Mouse (Mus musculus) lung, postnatal 25 days (tissue): ENCODE measurements at regions not wholly inside any gene's neighbourhood (a gene's known extent, or its start where the extent isn't known, plus 50 kb on each side); places are given as distances from the start of the nearest gene placed in this dataset.

Source experiments
- DNase-seq: peaks from one replicate; pipeline ENCODE4 v3.0.0; 2022; ENCODE audit warnings: low spot score

DNA sequence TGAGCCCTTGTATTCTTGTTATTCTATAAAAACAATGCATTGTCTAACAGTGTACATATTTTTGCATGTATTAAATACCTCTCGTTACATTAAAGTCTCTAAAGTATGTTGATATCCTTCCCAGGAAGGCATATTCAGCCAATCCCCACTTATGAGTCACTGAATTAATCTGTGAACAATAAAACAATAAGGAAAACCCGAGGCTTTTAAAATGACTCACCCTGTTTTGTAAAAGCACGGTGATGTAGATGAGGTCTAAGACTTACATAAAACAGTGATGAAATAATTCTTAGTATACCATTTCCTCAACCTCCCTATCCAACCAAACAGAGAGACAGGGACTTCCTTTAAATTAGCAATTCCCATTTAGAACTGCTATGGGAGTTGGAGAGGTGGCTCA lies 95.8 kb downstream of the Asb7 start:
- DNase-seq, result no peak

DNA sequence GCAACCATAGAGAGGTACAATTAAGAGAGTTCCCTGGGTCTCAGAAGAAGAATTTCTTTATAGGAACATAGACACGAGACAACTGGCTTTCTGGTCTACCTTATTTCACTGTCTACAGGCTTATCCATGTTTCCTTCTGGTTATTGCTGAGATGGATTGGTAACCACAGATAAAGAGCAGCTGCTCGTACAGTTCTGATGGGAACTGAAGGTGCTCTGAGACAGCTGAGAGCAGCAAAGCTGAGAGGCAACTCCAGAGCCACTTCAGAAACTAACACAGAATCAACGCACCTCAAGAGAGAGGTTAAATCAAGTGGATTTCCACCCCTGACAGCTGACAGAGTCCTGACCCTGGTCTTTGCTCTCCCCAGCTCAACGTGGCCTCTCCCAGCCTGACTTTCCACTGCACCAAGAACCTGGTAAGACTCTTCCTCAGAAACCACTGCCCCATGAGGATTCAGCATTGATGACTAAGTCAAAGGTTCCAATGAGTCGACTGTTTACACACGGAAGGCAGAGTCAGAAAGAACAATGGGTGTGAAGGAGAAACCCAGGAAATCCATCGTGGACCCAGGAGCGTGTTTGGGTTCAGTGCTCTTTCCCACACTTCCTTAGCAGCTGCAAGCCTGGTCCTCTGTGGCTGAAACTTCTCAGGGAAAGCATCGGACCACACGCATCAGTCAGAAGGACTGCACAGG lies 97.7 kb downstream of the Asb7 start:
- DNase-seq, result no peak

DNA sequence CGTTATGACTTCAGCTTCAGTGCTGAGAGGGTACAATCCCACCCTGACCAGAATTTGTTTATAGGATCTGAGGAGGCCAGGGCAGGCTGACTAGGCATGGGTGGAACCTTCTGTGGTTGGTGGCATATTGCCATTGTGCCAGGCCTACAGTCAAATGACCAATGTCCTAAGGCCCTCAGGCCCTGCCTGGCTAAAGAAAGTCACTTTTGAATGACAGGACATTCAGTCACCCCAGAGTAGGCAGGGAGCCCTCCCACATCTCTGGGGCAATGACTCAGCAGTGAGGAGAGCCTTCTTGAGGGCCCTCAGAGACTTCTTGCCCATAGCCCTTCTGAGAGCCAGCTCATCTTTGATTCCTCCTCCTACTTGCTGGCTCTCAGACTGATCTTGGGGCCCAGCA lies 102.9 kb downstream of the Asb7 start:
- DNase-seq, result no peak

DNA sequence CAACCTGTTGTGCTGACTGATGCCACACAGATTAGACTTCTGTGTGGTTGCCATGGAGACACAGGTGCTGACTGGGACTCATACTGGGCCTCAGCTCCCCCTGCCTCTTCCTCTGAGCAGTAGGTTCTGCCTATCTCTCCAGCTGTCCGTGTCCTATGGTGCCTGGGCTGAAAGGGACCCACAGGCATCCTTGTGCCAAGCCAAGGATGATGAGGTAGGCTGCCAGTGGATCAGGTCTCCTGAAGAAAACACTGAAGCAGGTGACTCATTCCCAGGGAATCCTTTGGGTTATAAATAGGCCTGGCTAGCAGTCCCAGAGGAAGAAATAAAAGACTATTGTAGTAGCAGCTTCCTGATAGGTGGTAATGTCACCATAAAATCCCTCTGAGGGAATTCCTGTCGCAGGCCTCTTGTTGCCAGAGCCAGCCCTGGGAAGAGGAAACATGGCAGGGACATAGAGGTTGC lies 108.7 kb downstream of the Asb7 start:
- DNase-seq, result no peak

DNA sequence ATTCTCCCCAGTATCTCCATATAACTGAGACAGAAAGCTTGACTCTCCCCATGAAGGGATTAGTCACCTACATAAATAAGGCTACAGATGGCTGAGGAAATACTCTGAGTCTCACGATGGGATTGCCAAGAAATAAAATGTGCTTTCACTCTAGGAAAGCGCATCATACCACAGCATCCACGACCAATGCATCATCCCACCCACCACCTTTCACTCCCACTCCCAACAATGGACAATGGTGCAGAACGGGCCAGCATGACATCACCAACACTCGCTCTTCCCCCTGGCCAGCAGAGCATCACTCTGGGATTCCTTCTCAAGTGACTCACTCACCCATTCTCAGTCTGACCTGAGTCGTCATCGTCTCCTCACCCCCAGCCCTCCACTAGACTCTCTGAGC lies 113.1 kb downstream of the Asb7 start:
- DNase-seq, result no peak

DNA sequence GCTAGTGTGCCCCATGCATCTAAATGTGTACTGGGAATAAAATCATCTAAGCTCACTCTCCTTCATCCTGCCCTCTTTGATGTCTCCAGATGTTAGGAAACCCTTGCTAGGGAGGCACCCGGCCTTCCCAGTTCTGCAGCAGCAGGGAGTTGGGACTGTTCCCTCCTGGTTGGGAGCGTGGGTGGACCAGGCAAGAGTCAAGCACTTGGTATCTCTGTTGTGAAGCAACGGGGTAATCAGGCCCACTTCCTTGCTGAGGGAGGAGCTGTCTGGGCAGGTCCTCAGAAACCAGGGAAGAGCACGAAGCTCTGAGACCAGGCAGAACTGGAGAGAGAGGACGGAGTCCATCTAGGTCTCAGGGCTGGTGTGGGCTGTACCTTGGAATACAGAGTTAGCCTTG lies 117.9 kb downstream of the Asb7 start:
- peak; percentile 2 for DNase-seq

DNA sequence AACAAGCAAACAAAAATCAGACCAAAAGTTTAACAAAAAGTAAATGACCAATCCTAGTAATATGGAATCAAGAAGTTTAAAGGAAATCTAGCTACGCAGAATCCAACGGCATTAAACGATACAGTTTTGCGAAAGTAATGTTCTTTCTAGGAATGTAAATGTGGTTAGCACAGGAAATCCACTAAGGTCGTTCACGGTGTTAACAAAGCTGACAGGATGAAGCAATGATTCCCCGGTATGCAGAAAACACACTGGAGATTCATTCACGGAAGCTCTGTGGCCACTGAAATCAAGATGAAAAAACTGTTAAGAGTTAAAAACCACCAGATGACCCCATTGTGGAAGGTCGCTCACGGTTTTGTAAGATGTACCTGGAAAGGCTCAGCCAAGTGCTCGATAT lies 120.4 kb upstream of the Aldh1a3 start:
- DNase-seq, result no peak

DNA sequence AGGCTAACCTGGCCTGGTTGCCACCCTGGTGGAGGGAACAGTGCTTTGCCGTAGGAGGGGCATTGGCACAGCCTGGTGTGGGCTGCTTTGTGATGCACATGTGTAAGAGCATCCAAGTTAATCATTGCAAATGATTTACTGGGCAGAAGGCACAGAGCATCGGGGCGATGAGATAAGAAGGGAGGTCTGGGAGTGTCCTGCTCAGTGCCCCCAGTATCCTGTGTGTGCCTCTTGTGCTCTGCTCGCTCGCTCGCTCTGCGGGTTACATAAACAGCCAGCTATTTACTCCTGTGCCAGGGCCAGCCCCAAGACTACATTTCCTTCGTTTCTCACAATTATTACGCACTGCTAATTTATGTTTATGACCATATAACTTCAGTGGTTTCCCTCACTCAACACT lies 117.9 kb upstream of the Aldh1a3 start:
- no peak for DNase-seq

DNA sequence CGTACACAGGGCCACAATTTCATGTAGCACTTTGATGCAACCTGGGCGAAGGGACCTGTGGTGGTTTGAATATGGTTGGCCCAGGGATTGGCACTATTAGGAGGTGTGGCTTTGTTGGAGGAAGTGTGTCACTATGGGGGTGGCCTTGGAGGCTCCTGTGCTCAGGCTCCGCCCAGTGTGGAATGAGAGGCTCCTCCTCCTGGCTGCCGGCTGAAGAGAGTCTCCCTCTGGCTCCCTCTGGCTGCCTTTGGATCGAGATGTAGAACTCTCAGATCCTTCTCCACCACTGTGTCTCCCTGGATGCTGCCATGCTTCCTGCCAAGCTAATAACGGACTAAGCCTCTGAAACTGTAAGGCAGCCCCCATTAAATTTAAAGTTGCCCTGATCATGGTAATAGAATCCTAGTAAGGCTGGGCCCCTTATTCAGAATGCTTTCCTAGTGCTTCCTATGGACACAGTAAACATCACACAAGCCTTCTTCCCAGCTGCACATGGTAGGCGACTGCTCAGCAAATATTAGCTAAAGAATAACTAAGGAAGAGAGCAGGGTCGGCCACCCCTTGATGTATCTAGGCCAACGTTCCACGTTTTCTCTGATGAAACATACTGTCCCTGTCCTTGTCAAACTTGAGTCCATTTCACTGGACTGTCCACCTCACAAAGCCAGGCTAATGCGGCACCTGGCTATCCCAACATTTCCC lies 117.2 kb upstream of the Aldh1a3 start:
- no peak for DNase-seq

DNA sequence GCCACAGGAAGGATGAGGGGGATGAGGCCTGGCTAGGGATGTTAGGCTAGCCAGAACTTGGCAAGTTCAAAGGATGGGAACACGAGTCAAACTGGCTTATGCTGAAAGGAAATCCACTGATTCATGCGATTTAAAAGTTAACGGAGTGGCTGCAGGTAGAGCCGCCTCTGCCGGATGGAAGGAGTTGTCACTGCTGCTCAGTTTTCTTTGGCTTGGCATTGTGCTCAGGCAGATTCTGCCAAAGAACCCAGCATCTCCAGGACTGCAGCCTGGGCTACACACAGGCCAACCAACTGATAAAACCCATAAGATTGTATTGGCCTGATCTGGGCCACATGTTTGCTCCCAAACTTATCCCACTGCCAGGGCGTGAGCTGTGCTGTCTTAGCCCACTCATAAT lies 105.3 kb upstream of the Aldh1a3 start:
- DNase-seq, result no peak

DNA sequence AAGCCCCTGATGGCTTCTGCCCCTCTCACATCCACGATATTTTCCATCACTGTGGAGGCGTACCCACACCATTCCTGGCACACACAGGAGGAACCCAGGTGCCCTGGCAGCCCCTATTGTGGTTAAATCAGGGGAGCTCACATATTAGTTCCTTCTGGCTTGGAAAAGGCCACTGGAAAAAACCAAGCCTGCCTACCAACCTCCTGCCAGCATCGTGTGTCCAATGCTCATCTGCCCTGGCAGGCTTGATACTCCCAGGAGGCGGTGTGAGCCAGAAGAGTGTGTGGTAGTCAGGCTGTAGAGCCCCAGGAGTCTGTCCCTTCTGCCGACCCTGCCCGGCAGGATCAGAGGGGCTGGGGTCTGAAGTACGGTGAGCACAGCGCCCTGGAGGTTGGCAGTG lies 104.7 kb upstream of the Aldh1a3 start:
- DNase-seq, result no peak

DNA sequence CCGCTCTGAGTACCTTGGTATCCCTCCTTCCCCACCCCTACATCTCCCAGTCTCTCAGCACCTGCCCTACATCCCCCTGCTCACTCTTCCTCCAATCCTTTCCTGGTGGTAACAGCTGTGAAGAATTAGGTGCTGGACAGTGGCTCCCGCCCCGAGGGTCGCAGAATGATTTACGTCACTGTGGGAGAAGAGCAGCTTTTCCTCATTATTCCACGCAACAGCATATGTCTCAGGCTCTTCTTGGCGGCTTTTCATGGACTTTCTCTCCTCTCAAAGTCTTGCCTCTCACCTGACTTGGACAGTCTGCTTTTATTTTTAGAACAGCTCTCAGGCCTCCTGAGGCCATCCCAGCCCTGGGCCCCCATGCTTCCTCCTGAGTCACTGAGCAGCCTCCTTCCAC lies 103.8 kb upstream of the Aldh1a3 start:
- no peak for DNase-seq

DNA sequence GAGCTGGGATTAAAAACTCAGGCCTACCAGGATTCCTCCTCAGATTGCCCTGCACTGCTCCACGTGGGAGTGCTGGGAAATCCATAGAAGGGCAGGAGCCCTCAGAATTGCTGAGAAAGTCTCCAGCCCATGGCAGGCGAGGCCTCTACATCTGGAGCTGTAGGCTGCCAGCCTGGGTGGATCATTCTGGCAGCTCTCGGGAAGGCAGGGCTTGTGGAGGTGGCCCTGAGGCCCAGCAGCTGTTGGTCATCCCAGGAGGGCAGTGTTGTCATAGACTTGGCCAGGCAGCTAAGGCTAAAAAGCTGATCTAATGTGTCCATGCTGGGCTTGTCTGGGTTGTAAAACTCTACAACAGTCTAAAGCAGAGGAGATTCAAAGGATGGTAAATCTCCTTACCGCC lies 101.6 kb upstream of the Aldh1a3 start:
- DNase-seq, result peak; percentile 71

DNA sequence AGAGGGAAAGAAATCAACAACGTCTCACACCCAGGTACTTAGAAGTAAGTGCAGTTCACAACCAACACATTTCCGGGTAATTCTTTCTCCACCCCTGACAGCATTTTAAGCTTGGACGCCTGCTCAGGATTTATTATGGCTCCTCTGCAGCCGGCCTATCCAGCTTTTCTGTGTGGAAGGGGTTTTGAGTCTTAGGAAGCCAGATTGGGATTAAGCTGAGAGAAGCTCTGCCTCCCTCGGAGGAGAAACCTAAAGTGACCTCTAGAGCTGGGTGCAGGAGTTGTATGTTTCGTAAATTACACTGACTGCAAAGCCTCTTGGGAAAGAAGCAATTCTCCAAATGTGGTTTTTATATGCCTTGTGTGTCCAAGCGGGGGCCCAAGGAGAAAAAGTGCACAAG lies 96.6 kb upstream of the Aldh1a3 start:
- DNase-seq, result no peak

DNA sequence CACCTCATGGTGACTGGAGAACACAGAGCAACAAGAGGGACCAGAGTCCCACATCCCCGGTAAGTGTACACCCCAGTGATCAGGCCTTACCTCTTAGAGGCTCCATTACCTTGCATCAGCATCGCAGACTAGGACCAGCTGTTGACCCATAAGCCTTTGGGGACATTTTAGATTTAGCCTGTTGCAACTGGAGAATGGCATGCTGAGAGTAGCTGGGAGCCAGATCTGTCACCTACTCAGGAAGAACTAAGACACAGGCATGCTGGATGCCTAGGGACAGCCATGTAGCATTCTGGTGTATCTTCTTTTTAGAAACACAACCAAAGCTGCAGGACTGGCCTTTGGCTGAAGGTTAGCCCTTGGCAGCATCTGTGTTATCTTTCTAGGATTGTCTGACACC lies 94.2 kb upstream of the Aldh1a3 start:
- peak; percentile 18 for DNase-seq

DNA sequence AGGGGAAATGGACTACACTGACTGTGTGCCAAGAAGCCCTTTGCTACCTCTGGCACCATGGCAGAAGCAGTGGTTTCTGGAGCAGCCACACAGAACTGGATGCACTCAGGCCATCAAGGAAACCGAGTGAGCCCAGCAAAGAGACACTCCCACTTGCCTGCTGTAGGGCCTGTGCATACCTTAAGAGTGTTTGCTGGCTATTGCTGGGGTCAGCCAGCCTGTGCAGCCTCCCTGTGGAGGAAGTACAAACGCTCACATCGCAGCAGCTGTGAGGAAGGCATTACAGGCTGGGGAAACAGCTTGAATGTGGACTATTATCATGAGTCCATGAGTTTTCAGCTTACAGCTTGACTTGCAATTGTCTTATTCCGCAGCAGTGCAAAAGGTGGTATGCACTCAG lies 88.8 kb upstream of the Aldh1a3 start:
- no peak for DNase-seq

DNA sequence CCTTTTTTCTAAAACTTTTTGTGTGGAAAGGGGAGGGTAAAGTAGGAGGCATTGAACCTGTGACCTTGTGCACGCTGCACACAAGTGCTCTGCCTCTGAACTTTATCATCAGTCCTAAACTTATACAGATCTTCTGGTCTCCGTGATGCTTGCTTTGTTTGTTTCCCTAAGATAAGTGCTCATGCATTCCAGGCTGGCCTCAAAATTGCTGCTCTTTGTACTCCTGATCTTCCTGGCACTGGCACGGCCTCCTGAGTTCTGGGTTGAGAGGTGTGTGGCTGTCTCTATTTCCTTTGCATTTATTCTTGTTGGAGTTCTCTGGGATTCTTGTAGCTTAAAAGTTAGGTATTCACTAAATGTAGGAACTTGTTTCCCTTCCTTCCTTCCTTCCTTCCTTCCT lies 86.1 kb upstream of the Aldh1a3 start:
- DNase-seq, result no peak

DNA sequence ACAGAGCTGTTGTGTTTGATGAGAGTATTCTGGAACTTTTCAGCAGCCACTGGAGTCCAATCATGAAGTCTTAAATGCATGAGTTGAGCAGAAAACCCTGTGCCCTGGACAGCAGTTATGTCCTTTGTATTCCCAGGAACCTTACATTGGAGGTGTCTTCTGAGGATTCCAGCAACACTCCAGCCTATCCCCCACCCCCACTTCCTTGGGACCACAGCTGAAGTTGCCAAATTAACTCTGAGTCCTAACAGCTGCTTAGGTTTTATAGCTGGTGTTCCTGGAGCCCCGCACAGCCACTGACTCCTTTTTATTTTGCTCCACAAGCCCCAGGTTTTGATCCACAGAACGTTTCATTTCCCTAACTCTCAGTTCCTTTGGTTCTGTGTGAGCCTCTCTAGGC lies 78.4 kb upstream of the Aldh1a3 start:
- no peak for DNase-seq

DNA sequence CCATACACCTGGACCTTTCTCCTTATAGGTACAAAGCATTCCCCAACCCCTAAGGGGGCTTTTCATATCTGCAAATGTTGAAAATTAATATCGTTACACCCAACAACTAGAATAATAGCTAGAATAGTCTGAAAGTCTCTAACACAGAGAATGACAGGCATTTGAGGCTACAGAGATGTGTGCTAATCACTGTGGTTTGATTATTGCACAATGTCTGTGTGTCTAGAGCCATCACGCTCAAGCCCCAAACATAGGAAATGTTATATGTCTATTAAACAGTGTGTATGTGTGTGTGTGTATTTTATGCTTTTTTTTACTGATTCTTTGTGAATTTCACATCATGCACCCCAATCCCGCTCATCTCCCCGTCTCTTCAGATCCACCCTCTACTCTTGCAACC lies 77.2 kb upstream of the Aldh1a3 start:
- DNase-seq, result no peak

DNA sequence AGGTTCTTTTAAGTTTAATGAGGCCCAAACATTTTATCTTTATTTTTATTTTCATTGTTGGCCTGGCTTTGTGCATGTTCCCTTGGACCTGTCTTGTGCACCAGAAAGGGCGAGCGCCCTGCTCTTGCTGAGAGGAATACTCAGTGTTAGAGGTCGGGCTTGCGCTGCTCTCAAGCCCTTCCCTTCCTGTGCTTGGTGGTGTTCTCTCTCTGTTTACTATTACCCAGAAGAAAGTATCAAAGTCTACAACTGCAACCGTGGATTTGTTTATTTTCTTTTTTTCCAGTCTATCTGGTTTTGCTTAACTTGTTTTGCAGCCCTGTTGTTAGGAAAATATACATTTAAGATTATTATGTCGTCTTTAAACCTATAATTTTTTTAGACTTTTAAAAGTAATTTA lies 74.1 kb upstream of the Aldh1a3 start:
- DNase-seq, result no peak

DNA sequence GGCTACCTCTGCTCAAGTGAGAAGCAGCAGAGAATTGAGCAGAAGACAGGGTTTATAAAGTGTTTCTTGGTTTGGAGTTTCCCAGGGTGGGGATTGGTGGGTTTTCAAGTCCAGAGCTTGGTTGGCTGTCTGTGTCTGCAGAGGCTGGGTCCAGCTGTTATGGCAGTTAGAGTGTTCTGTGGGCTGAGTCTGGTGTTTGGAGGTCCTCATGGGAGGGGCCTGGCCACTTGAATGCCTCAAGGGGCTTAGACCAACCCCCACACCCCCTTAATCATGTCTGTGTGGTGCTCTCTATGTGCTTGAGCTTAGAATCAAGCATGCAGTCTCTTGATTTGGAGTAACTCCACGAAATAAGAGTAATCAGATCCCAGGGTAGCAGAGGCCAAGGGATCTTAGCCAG lies 70.2 kb upstream of the Aldh1a3 start:
- no peak for DNase-seq

DNA sequence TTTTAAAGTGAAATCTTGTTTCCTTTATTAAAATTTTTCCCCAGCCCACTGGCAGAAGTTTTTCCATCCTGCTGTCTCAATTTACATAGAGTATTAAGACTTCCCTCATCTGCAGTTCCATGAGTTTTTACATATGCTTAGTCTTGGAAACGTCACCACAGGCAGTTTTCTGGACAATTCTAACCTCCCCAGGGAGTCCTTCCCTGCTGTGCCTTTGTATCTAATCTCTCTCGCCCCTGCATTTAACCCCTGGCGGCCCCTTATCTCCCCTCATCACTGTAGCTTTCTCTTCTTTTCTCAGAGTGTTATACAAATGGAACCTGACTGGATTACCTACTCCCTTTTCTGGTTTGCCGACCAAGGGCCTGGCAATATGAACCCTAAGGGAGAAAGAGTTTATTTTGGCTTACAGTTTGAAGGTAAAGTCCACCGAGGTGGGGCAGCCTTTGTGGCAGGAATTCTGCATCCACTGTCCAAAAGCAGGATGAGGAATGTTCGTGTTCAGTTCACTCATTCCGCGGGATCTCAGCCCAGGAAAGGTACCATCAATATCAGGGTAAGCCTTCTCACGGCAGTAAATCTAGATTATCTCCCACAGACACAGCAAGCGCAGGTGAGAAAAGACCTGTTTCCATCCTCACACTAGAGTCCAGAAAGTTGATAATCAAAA lies 66.0 kb upstream of the Aldh1a3 start:
- DNase-seq, result no peak

DNA sequence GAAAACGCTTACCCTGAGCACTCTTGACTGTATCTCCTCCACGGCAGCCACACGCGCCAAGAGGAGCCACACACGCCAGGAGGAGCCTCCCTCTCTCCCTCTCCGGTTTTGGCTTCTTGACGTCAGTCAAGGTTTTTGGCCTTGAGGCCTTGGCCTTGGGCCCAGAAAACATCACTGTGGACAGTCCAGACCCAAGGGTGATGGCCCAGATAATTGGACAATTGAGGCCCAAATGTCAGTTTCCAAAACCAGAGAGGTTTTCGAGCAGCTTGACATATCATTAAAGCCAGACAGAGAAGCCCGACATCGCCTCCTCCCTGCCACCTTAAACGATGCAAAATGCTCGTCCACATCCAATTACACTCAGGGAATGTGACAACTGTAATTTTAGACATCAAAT lies 65.4 kb upstream of the Aldh1a3 start:
- no peak for DNase-seq

DNA sequence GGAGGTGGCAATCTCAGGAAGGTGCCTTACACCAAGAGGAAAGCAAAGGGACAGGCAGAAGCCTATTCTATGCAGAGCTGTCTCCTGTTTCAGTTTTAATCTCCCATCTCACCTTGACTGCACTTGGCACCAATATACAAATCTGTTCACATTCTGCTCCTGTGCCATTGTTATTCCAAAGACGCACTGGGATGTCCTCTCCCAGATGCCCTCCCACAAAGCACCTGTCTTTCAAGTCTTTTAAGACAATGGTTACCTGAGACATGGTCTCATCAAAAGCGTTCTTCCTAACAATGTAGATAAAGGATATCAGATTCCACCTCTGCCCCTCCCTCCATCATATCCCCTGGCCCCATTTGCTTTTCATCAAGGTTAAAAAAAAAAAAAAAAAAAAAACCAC lies 64.2 kb upstream of the Aldh1a3 start:
- no peak for DNase-seq
